Mouse (Mus musculus) testis, adult 2 months (tissue): ENCODE data around the gene Bank1.

Source experiments
- CTCF ChIP-seq: fragments of 200-500 bp; IDR thresholded peaks from 2 replicates; pipeline ENCODE4 v1.5.1; 2012; ENCODE audit warnings: low read depth, mild to moderate bottlenecking, inconsistent platforms, low read length, moderate library complexity; ENCODE audit not compliant: control insufficient read depth, insufficient read depth, insufficient replicate concordance
- POLR2A ChIP-seq: fragments of 200-500 bp; IDR thresholded peaks from 2 replicates; pipeline ENCODE4 v1.6.1; 2012; ENCODE audit warnings: low read depth, mild to moderate bottlenecking, inconsistent platforms, low read length, moderate library complexity; ENCODE audit not compliant: control insufficient read depth

GRCm38 (mm10) chr3:136024876-136025275 is 301.0 kb downstream of the Bank1 start:
- TF ChIP-seq POLR2A: no peak
- TF ChIP-seq CTCF: no peak
